Mouse (Mus musculus) left cerebral cortex, adult 6 months (tissue): ENCODE data around the gene Gmds. TPM values are rescaled to one million over a fixed set of nuclear protein-coding genes. Genes with fewer than 3 reads are reported as not detected.

Experiments
- long read RNA-seq, 2 experiments: library from polyadenylated mRNA; unstranded; transcript quantifications; one replicate each; pipeline ENCODE4 v2.0.0; 2019 to 2020
- polyA plus RNA-seq: library from polyadenylated mRNA; unstranded; fragments of <200 nt; fragmentation: Nextera tagmentation; gene quantifications from 2 replicates; pipeline ENCODE4 v1.2.3, GENCODE M21; 2021

Gmds gene
- polyA plus RNA-seq = 15.1 and 15.4 TPM in 2 replicates
- long read RNA-seq, experiment 1, transcript Gmds-201 (11 exons, 1,713 nt) = major isoform, 74 of 84 reads
- long read RNA-seq, experiment 1, partial matches to known transcripts = 0 of 84 reads
- long read RNA-seq, experiment 1, other reads (novel, unspliced or antisense) = 10 of 84 reads
- long read RNA-seq, experiment 2, transcript Gmds-201 (11 exons, 1,713 nt) = major isoform, 30 of 38 reads
- long read RNA-seq, experiment 2, partial matches to known transcripts = 2 of 38 reads
- long read RNA-seq, experiment 2, other reads (novel, unspliced or antisense) = 6 of 38 reads

GRCm38 (mm10) chr13:32338513-32339365 is at the start of gene Gmds:
Gmds (minus strand) TSS chr13:32338740.

DNA sequence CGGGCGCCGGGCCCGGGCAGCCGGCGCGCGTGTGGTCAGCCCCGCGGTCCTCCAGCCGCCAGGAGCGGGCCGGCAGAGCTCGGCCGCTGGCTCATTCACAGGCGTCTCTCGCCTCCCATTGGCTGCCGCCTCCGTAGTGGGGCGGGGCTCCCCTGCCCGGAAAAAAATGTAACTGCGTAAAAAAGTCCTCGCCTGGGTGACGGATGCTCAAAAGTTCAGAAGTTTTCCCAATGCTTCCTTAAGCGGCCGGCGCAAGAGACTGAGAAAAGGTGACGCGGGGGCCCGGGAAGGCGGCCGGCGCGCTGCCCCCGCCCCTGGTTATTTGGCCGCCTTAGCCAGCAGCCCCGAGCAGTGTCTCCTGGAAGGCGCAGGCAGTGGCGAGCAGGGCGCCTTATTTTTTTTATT is 532.1 kb downstream of the Gmds start, which contains the start of gene Foxc1:
Gene Foxc1, plus strand, starts transcription at position 206 of the 405 bp plus-strand sequence.

